Mouse (Mus musculus) MEL (cell line): ENCODE measurements at regions not wholly inside any gene's neighbourhood (a gene's known extent, or its start where the extent isn't known, plus 50 kb on each side); places are given as distances from the start of the nearest gene placed in this dataset.

Source experiments
- DNase-seq: peaks from one replicate; pipeline ENCODE4 v3.0.0; 2011; ENCODE audit warnings: low read depth, low spot score
- H3K27ac ChIP-seq: 2 replicates; pipeline ENCODE4 v1.5.1; 2012; ENCODE audit warnings: low read depth, mild to moderate bottlenecking, control low read depth, low read length, moderate library complexity; ENCODE audit not compliant: control insufficient read depth
- H3K27me3 ChIP-seq, 2 experiments: fragments of 150-350 bp in 1 of 2; sonication (generic) in 1 of 2; 2 replicates each; pipeline ENCODE4 v1.6.1; 2012; ENCODE audit warnings: low read length in 2 of 2, mild to moderate bottlenecking in 2 of 2, improper control_type of control experiment in 1 of 2, moderate library complexity in 1 of 2; ENCODE audit not compliant: insufficient read depth in 2 of 2, control insufficient read depth in 1 of 2
- H3K36me3 ChIP-seq, 2 experiments: 2 replicates each; pipeline ENCODE4 v1.6.1; 2012 to 2014; ENCODE audit warnings: low read length in 2 of 2, improper control_type of control experiment in 1 of 2, inconsistent platforms in 1 of 2, mild to moderate bottlenecking in 1 of 2; ENCODE audit not compliant: insufficient read depth in 2 of 2, control insufficient read depth in 1 of 2
- H3K4me1 ChIP-seq, 2 experiments: fragments of 150-350 bp in 1 of 2; sonication (generic) in 1 of 2; 2 replicates each; pipeline ENCODE4 v1.6.1; 2012; ENCODE audit warnings: low read length in 2 of 2, improper control_type of control experiment in 1 of 2, mild to moderate bottlenecking in 1 of 2; ENCODE audit not compliant: insufficient read depth in 2 of 2, control insufficient read depth in 1 of 2
- H3K4me3 ChIP-seq, 2 experiments: fragments of 150-350 bp in 1 of 2; sonication (generic) in 1 of 2; 2 replicates each; pipeline ENCODE4 v1.5.1; 2012; ENCODE audit warnings: low read depth in 2 of 2, low read length in 2 of 2, mild to moderate bottlenecking in 2 of 2, moderate library complexity in 2 of 2, control low read depth in 1 of 2, improper control_type of control experiment in 1 of 2; ENCODE audit not compliant: control insufficient read depth in 1 of 2, insufficient read depth in 1 of 2
- H3K79me2 ChIP-seq: 2 replicates; pipeline ENCODE4 v1.6.1; 2012; ENCODE audit warnings: mild to moderate bottlenecking, low read length, moderate library complexity; ENCODE audit not compliant: control insufficient read depth, poor library complexity, insufficient read depth
- H3K9ac ChIP-seq: 2 replicates; pipeline ENCODE4 v1.6.1; 2012; ENCODE audit warnings: low read depth, mild to moderate bottlenecking, control low read depth, low read length, moderate library complexity; ENCODE audit not compliant: control insufficient read depth, poor library complexity, severe bottlenecking
- H3K9me3 ChIP-seq: fragments of 150-350 bp; sonication (generic); replicated peaks from 2 replicates; pipeline ENCODE4 v1.6.1; 2012; ENCODE audit warnings: mild to moderate bottlenecking, low read length, improper control_type of control experiment, moderate library complexity; ENCODE audit not compliant: insufficient read depth
- CHD1 ChIP-seq: IDR thresholded peaks from 2 replicates; pipeline ENCODE4 v1.6.1; 2012; ENCODE audit warnings: low read depth, mild to moderate bottlenecking, inconsistent platforms, low read length, improper control_type of control experiment
- EP300 ChIP-seq, 2 experiments: IDR thresholded peaks; 2 replicates each; pipeline ENCODE4 v1.6.1; 2011; ENCODE audit warnings: improper control_type of control experiment in 2 of 2, low read length in 2 of 2, low read depth in 1 of 2, mild to moderate bottlenecking in 1 of 2
- JUND ChIP-seq: IDR thresholded peaks from 2 replicates; pipeline ENCODE4 v1.6.1; 2011; ENCODE audit warnings: low read depth, mild to moderate bottlenecking, improper control_type of control experiment, low read length
- KAT2A ChIP-seq: conservative IDR thresholded peaks from 2 replicates; pipeline ENCODE4 v1.6.1; 2012; ENCODE audit warnings: low read depth, low read length, improper control_type of control experiment, inconsistent platforms
- MAFK ChIP-seq: IDR thresholded peaks from 2 replicates; pipeline ENCODE4 v1.6.1; 2011; ENCODE audit warnings: low read depth, mild to moderate bottlenecking, low read length, improper control_type of control experiment, borderline replicate concordance
- MEF2A ChIP-seq: IDR thresholded peaks from 2 replicates; pipeline ENCODE4 v1.6.1; 2014; ENCODE audit warnings: low read depth, mild to moderate bottlenecking, inconsistent platforms, low read length, improper control_type of control experiment; ENCODE audit not compliant: poor library complexity, insufficient replicate concordance, severe bottlenecking; ENCODE audit errors: extremely low read depth
- MYC ChIP-seq: IDR thresholded peaks from 2 replicates; pipeline ENCODE4 v1.6.1; 2011; ENCODE audit warnings: low read depth, mild to moderate bottlenecking, low read length, improper control_type of control experiment, moderate library complexity
- NELFE ChIP-seq: IDR thresholded peaks from 2 replicates; pipeline ENCODE4 v1.6.1; 2011; ENCODE audit warnings: low read depth, low read length, improper control_type of control experiment
- POLR2AphosphoS5 ChIP-seq: IDR thresholded peaks from 2 replicates; pipeline ENCODE4 v1.6.1; 2012; ENCODE audit warnings: low read depth, borderline replicate concordance, mild to moderate bottlenecking, inconsistent platforms, low read length, moderate library complexity, mixed read lengths
- SIN3A ChIP-seq: IDR thresholded peaks from 2 replicates; pipeline ENCODE4 v1.6.1; 2012; ENCODE audit warnings: low read length, improper control_type of control experiment, inconsistent platforms
- TAL1 ChIP-seq: IDR thresholded peaks from 2 replicates; pipeline ENCODE4 v1.6.1; 2012; ENCODE audit warnings: mild to moderate bottlenecking, inconsistent platforms, low read length, moderate library complexity, mixed read lengths
- TBP ChIP-seq: IDR thresholded peaks from 2 replicates; pipeline ENCODE4 v1.8.0; 2011; ENCODE audit warnings: low read depth, low read length, improper control_type of control experiment
- TCF12 ChIP-seq: IDR thresholded peaks from 2 replicates; pipeline ENCODE4 v1.6.1; 2014; ENCODE audit warnings: low read depth, mild to moderate bottlenecking, inconsistent platforms, low read length, improper control_type of control experiment, moderate library complexity
- USF1 ChIP-seq: IDR thresholded peaks from 2 replicates; pipeline ENCODE4 v1.6.1; 2014; ENCODE audit warnings: low read depth, mild to moderate bottlenecking, inconsistent platforms, low read length, improper control_type of control experiment, moderate library complexity
- USF2 ChIP-seq, 2 experiments: IDR thresholded peaks; 2 replicates each; pipeline ENCODE4 v1.6.1; 2011 to 2012; ENCODE audit warnings: improper control_type of control experiment in 2 of 2, low read length in 2 of 2, borderline replicate concordance in 1 of 2, inconsistent platforms in 1 of 2, low read depth in 1 of 2, mild to moderate bottlenecking in 1 of 2; ENCODE audit not compliant: insufficient read depth in 1 of 2
- ZKSCAN1 ChIP-seq: IDR thresholded peaks from 2 replicates; pipeline ENCODE4 v1.6.1; 2012; ENCODE audit warnings: low read depth, mild to moderate bottlenecking, inconsistent platforms, low read length, improper control_type of control experiment, moderate library complexity

DNA sequence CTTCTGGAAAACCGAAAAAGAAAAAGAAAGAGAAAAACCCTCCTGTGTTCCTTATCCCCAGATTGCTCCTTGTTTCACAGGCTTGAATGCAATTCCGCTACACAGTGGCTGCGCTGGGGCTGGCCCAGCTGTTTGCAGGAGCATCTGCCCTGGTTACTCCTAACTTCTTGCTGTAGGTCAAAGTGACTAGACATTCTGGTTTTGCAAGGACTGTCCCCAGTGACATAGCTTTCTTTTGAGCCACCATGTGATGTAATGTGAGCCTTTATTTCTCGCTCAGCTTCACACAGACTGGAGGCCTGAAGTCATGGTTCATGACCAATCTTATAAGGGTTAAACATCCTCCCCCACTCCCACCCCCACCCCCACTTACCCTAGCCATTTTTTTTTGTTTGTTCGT, 222.8 kb downstream of the Pten start:
- Histone ChIP-seq H3K9me3 (no peaks in the 10 kb centered on the region), H3K4me1 (peaks cover 15 to 19% of the 10 kb centered on the region in 2 experiments), H3K9ac (no peak overlapping the region), H3K79me2 (no peaks in the 10 kb centered on the region), H3K27me3 (no peaks in the 10 kb centered on the region), H3K27ac (no peak overlapping the region), H3K36me3 (peaks cover 0 to 20% of the 10 kb centered on the region in 2 experiments; a peak in 2 of 4 replicates), H3K4me3 (no peak overlapping the region)
- TF ChIP-seq USF2 (IDR thresholded peaks at IDR 0.05; ENCODE audit: borderline replicate concordance in 1 of 2, insufficient read depth in 1 of 2, low read depth in 1 of 2, low read length in 2 of 2) (no peak), EP300 (IDR thresholded peaks at IDR 0.05; ENCODE audit: low read depth in 1 of 2, low read length in 2 of 2) (no peak)
- no peak for DNase-seq

DNA sequence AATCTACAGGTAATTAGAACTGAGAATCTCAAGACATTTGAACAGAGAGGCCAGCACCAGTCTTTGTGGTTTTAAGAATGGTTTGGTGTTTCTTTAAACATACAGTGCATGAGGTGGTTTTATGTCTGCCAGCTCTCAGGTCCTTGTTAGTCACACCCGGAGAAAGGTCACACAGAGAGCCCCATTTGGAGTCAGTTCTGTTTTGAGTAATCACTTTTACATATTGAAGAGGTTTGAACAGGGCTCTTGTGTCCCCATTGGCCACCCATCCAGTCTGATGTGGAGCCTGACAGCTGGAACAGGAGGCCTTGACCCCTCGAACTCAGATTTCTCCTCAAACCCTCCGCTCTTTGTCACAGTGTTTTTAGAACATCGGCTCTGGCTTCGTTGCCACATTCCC, 231.4 kb downstream of the Pten start:
- Histone ChIP-seq H3K4me1 (no peaks in the 10 kb centered on the region; a peak in 2 of 4 replicates), H3K27ac (no peak overlapping the region), H3K79me2 (no peaks in the 10 kb centered on the region), H3K27me3 (no peaks in the 10 kb centered on the region), H3K9ac (no peak overlapping the region), H3K4me3 (no peak overlapping the region), H3K9me3 (no peaks in the 10 kb centered on the region), H3K36me3 (no peaks in the 10 kb centered on the region)
- no peak for DNase-seq
- TF ChIP-seq USF1 (no peak), TAL1 (no peak), TBP (no peak)

DNA sequence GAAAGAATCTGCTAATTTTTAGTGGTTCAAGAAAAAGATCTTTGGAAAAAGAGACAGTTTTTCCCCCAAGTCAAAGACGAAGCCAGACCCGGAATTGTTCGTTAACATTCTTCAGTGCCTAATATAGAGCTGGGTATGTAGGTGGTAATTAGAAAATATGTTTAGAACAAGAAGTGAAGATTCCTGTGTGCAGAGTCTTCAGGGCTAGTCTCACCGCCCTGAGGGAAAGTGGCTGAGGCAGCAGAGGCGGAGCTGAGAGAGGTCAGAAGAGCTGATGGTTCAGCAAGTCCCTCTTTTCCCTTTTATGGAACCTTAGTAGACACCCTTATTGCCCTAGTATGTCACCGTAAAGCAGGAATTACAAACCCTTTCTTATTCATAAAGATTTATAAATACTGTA, 232.0 kb downstream of the Pten start:
- Histone ChIP-seq H3K4me1 (no peaks in the 10 kb centered on the region; a peak in 2 of 4 replicates), H3K9me3 (no peaks in the 10 kb centered on the region), H3K27me3 (no peaks in the 10 kb centered on the region), H3K27ac (no peak overlapping the region), H3K79me2 (no peaks in the 10 kb centered on the region), H3K9ac (no peak overlapping the region), H3K36me3 (no peaks in the 10 kb centered on the region), H3K4me3 (no peak overlapping the region)
- DNase-seq, result no peak
- TF ChIP-seq NELFE (no peak), TCF12 (no peak), ZKSCAN1 (no peak), CHD1 (no peak), KAT2A (no peak), MEF2A (no peak), MAFK (no peak), SIN3A (no peak), JUND (no peak), MYC (no peak), POLR2AphosphoS5 (no peak)
